Mouse (Mus musculus) heart, embryonic 12.5 days (tissue): ENCODE data around the gene Myl6b. TPM values are rescaled to one million over a fixed set of nuclear protein-coding genes. Genes with fewer than 3 reads are reported as not detected.

Source experiments
- microRNA-seq: library from miRNA; unstranded; fragments of <30 nt; microRNA quantifications from one replicate; pipeline ENCODE4, GENCODE M21; 2017
- polyA plus RNA-seq: library from polyadenylated mRNA; unstranded; fragments of >200 nt; fragmentation: Nextera tagmentation; extraction: Ambion mirVana; gene quantifications from 2 replicates; pipeline ENCODE4 v1.2.1, GENCODE M21; 2016

The Myl6b gene
- polyA plus RNA-seq, 1 experiment from 2014 or later: 4.0 TPM

Small RNAs within 50 kb of the gene (microRNA-seq; reads per million reads assigned to microRNA genes)
- gene Mir6916 (not detected), gene Mir8105 (not detected)

Other genes with a start within 250 kb of the Myl6b start
- 0.20 and 0.31 TPM in 2 replicates for gene Apon, start 244.6 kb downstream of the Myl6b start, polyA plus RNA-seq
- gene Apof, start 230.0 kb downstream of the Myl6b start, polyA plus RNA-seq: 0.45 TPM in 1 of 2 replicates, not detected in the other
- 11.2 and 12.2 TPM in 2 replicates for gene Stat2, start 228.1 kb downstream of the Myl6b start, polyA plus RNA-seq
- 1.2 and 1.8 TPM in 2 replicates for gene Il23a, start 199.9 kb downstream of the Myl6b start, polyA plus RNA-seq
- gene Pan2, start 195.3 kb downstream of the Myl6b start, polyA plus RNA-seq: 30.0 and 31.7 TPM in 2 replicates
- gene Cnpy2, start 176.2 kb downstream of the Myl6b start, polyA plus RNA-seq: 201 and 209 TPM in 2 replicates
- 418 and 430 TPM in 2 replicates for gene Cs, start 161.0 kb downstream of the Myl6b start, polyA plus RNA-seq
- 15.9 and 16.2 TPM in 2 replicates for gene Coq10a, start 129.7 kb downstream of the Myl6b start, polyA plus RNA-seq
- 10.6 and 11.3 TPM in 2 replicates for gene Ankrd52, start 121.6 kb downstream of the Myl6b start, polyA plus RNA-seq
- gene Slc39a5, start 97.5 kb downstream of the Myl6b start, polyA plus RNA-seq: 0.28 and 0.42 TPM in 2 replicates
- gene Nabp2, start 87.2 kb downstream of the Myl6b start, polyA plus RNA-seq: 57.3 and 57.9 TPM in 2 replicates
- 27.7 and 29.9 TPM in 2 replicates for gene Rnf41, start 87.0 kb downstream of the Myl6b start, polyA plus RNA-seq
- gene Smarcc2, start 39.4 kb downstream of the Myl6b start, polyA plus RNA-seq: 83.3 and 86.9 TPM in 2 replicates
- gene Myl6, start 4.5 kb downstream of the Myl6b start, polyA plus RNA-seq: 1,237 and 1,275 TPM in 2 replicates
- 25.0 and 26.5 TPM in 2 replicates for gene Esyt1, start 27.2 kb upstream of the Myl6b start, polyA plus RNA-seq
- 10.2 and 11.9 TPM in 2 replicates for gene Zc3h10, start 49.1 kb upstream of the Myl6b start, polyA plus RNA-seq
- 2,275 and 2,341 TPM in 2 replicates for gene Rpl41, start 50.6 kb upstream of the Myl6b start, polyA plus RNA-seq
- gene Pa2g4, start 67.3 kb upstream of the Myl6b start, polyA plus RNA-seq: 132 and 136 TPM in 2 replicates
- gene Erbb3, start 91.0 kb upstream of the Myl6b start, polyA plus RNA-seq: 7.5 and 7.6 TPM in 2 replicates
- gene Rps26, start 128.1 kb upstream of the Myl6b start, polyA plus RNA-seq: 420 and 432 TPM in 2 replicates
- 2.0 and 3.0 TPM in 2 replicates for gene Ikzf4, start 147.3 kb upstream of the Myl6b start, polyA plus RNA-seq
- gene Suox, start 175.4 kb upstream of the Myl6b start, polyA plus RNA-seq: 10.7 and 12.8 TPM in 2 replicates
- 71.3 and 72.9 TPM in 2 replicates for gene Rab5b, start 197.6 kb upstream of the Myl6b start, polyA plus RNA-seq
- gene Pmel, start 205.5 kb upstream of the Myl6b start, polyA plus RNA-seq: 0.99 and 1.0 TPM in 2 replicates
- 106 and 109 TPM in 2 replicates for gene Cdk2, start 206.3 kb upstream of the Myl6b start, polyA plus RNA-seq
- gene Dgka, start 246.2 kb upstream of the Myl6b start, polyA plus RNA-seq: 4.4 TPM in 2 replicates
- gene Pym1, start 249.2 kb upstream of the Myl6b start, polyA plus RNA-seq: 23.1 and 24.0 TPM in 2 replicates